Mouse (Mus musculus): ENCODE data around the gene Flnc.
"Not testable (repeated sequence)": the region's sequence is repeated elsewhere in the genome, so short reads cannot be mapped to it uniquely, and the experiment has no call there.

Flnc gene

GRCm38 (mm10) chr6:29433038-29433803 lies at the start of gene Flnc:
TSS of gene Flnc (plus strand) at chr6:29433256.
- DNase-seq (ENCODE audit: inconsistent ontology term): peak; percentile 89

DNA sequence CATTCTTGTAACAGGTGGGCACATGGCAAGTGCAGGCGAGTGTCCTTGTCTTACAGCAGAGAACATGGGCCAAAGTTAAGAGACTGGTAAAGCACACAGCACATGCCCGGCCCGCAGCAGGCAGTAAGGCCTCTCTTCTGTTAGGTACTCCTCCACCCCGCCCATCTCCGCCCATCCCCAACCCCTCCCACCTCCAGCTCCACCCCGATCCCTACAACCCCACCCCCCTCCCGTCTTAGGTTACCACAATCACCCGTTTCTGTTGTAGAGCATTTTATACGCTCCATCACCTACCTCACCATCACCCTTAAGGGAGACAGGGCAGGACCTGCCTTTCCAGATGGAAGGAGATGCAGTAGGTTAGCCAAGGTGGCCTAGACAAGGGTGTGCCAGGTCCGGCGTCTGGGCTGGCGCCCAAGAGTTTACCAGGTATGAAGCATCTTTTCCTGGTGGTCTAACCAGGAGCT lies 45.0 kb upstream of the Flnc start, which contains the start of gene Opn1sw:
Gene Opn1sw (minus strand): TSS at position 417 of the 467 bp plus-strand sequence.
- DNase-seq (ENCODE audit: inconsistent ontology term): peak; percentile 83

DNA sequence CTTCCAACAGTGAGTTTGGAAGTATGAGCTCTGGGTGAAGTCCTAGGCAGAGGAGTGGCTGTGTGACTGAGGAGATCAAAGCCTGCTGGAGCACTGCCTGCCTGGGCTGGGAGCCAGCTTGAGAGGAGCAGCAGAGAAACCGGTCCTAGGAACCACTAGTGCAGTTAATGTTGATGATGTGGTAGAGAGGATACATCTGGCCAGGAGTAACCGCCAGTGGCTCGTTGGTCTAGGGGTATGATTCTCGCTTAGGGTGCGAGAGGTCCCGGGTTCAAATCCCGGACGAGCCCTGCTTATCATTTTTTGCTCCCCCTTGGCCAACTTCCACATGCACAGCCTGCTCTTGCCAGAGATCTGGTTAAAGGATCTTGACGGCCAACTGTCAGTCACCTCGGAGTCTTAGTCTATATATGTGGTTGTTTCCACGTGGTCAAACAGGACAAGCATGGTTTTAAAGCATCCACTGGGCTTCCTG lies 44.4 kb upstream of the Flnc start:
- DNase-seq (ENCODE audit: inconsistent ontology term): peak; percentile 89

DNA sequence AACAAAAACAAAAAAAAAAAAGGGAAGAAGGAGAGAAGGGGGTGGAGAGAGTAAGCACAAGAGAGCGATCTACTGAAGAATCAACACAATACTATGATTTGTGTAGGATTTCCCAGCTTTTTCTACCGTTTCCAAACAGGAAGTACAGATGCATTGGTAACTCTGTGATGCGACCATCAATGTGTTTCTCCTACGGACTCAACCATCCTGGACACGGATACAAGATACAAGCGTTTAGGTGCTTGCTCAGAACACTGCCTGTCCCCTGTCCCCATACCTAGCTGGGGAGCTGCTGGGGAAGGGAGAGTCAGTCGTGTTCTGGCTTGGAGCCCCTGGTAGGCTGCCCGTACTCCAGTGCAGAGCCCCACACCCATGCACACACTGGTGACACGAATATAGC lies 43.6 kb upstream of the Flnc start:
- no peak for DNase-seq (ENCODE audit: inconsistent ontology term)

- not testable (repeated sequence) for DNase-seq (ENCODE audit: inconsistent ontology term)
Measured at GRCm38 (mm10) chr6:29390500-29390899, 42.6 kb upstream of the Flnc start.

- DNase-seq (ENCODE audit: inconsistent ontology term): not testable (repeated sequence)
Measured at GRCm38 (mm10) chr6:29391241-29391640, 41.8 kb upstream of the Flnc start.

DNA sequence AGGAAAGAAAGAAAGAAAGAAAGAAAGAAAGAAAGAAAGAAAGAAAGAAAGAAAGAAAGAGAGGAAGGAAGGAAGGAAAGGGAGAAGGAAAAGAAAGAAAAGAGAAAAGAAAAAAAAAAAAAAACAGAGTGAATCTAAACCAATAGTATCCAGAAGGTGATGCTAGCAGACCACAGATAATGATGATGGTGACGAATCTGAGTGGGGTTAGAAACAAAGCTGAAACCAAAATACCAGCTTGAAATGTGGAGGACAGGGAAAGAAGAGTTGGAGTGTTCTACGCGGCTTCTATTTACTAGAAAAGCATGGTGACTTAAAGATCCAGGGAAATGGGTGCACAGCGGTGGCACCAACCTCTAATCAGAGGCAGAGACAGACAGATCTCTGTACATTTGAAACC lies 41.3 kb upstream of the Flnc start:
- DNase-seq (ENCODE audit: inconsistent ontology term): no peak

DNA sequence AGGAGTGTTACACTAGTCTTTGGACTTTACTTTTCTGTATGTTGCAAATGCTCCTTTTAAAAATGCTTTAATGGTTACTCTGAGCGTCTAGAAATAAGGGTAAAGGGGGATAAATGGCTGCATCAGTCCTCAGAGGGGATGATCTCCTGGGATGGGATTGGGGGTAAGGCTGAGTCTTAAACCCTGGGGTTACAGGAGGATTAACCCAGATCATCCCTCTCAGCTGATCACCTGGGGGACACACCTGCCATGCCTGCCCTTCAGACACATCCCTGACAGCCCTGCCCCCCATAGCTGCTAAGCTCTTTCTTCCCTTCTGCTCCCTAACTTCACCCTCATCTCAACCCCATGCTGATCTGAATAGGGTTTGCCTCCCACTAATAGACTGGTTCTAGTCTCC lies 38.8 kb upstream of the Flnc start:
- no peak for DNase-seq (ENCODE audit: inconsistent ontology term)

- DNase-seq (ENCODE audit: inconsistent ontology term): peak; percentile 88
Measured at GRCm38 (mm10) chr6:29395910-29396713, 36.9 kb upstream of the Flnc start, which contains the start of gene Ccdc136. TSS of gene Ccdc136 (plus strand) at chr6:29396309.

DNA sequence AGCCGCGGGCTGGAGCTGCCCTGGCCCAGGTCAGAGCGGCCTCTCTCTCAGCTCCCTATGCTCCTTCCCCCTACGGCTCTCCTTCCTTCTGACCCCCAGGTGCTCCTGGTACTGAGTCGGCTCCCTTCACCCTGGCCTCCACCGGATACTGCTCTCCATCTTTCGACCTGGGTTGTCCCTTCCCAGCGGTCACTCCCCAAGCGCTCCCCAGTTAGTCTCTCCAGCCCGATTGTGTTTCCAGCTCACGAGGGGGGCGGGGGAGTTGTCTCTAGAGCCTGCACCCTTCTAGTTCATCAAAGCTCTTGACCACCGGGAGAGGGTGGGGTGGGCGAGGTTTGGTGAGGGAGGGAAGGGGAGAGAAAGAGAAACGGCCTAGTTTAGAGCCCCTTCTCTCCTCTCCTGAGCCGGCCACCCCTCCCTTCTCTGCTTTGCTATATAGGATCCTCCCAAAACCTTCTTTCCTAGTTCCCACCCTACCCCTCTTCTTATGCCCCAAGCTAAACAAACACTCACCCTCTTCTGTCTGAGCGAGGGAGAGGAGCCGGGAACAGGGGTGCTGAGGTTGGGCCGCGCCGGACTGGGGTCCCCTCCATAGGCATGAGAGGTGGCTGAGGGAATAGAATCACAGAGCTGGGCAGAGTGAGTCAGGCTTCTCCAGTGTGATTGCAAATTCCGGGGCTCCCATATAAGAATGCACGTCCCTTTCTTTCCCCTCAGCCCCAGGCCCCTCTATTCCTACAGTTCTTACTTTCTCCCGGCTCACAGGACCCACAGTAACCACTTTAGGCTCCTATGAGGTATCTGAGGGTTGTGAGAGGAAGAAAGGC lies 36.1 kb upstream of the Flnc start:
- DNase-seq (ENCODE audit: inconsistent ontology term): peak; percentile 42

- peak; percentile 71 for DNase-seq (ENCODE audit: inconsistent ontology term)
Measured at GRCm38 (mm10) chr6:29397575-29397974, 35.5 kb upstream of the Flnc start.

DNA sequence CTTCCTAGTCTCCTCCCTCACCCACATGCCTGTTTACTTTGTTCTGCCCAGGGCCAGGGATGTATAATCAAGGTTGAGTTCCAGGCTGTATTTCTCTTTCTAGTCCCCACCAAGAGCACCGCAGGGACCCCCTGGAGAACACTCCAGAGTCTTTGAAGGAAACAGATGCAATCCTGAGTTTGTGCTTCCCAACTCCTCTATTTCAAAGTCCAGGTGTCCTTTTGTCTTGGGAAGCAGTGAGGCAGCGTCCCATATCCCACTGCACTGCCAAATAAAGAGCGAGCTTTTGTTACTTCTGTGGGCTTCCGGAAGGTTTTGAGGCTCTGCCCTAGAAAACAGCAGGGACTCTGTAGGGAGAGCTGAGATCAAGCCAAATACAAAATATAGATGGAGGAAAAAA lies 33.2 kb upstream of the Flnc start:
- DNase-seq (ENCODE audit: inconsistent ontology term): no peak

DNA sequence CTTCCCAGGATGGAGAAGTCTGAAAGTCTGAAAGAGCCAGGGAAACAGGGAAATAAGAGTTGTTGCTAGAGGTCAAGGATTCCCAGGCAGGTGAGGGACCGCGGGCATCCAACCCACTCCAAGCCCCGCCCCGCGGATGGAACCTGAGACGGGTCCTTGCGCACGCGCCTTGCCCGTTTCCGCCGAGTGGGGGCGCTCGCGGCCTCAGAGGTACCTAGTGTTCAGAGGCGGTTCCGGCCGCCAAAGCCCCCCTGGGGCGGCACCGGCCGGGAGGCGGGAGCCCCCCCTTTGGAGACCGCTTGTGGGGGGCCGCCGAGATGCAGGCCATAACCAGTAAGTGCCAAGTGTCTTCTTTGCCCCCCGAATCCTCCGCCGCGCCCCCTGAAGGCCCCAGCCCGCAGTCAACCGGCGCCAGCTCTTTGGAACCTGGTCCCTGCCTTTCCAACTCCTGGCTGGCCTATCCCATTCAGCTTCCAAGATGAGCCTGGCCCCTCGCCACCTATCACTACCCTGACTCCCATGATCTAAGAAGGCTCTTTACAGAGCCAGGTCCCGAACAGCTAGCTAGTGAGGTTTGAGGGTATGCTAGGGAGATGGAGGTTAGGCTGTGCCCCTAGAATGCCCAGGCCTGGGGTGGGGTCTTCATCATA lies 30.2 kb upstream of the Flnc start:
- no peak for DNase-seq (ENCODE audit: inconsistent ontology term)

- DNase-seq (ENCODE audit: inconsistent ontology term): no peak
Measured at GRCm38 (mm10) chr6:29406412-29406811, 26.6 kb upstream of the Flnc start.

DNA sequence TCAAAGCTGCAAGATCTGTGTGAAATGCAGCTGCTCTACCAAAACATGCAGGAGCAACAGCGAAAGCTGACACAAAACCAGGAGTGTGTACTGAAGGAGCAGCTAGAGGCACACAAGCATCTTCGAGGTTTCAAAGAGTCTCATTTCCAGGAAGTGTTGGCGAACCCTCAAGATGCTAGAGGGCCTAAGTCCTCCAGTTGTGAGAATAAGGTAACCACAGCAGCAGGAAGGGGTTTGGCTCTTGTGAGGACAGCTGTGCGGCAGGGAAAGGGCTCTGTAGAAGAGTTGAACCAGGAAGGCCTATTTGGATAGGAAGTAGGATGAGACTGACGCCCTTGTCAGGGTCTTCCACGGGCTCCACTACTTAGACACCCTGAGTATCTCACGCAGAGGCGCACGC lies 17.6 kb upstream of the Flnc start:
- DNase-seq (ENCODE audit: inconsistent ontology term): no peak

GRCm38 (mm10) chr6:29420596-29420995 lies 12.5 kb upstream of the Flnc start:
- no peak for DNase-seq (ENCODE audit: inconsistent ontology term)

DNA sequence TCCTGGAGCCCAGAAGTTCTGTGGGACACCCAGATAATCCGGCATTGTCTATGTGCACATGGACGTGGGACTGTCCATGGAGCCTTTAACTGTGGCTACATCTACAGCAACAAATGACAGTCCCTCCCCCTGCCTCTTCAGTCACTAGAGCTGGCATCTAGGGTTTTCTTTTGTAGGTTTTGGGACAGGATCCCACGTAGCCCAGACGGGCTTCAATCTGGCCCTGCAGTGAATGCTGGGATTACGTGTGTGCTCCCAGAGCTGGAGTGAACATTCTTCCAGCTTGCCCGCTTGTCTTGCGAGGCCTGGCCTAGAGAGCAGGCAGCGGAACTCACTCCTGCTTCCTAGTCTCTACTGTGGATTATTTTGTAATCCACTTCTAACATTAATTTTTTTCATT lies 7.9 kb upstream of the Flnc start:
- DNase-seq (ENCODE audit: inconsistent ontology term): no peak

DNA sequence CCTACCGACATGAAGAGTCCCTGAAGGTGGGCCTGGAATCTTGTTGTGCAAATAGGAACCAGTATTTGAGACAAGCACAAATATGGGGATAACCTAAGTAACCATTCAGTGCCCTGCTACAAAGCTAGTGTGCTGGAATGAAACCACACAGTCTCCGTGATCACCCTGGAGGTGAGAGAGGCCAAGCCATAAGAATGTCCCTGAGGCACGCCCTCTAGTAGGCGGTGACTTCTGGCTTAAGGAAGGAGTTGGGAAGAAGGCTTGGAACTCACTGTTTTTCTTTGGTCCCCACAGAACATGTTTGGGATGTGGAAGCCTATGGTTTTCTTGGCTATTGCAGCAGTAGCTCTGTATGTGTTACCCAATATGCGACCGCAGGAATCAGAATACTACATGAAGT lies 6.7 kb upstream of the Flnc start:
- no peak for DNase-seq (ENCODE audit: inconsistent ontology term)

DNA sequence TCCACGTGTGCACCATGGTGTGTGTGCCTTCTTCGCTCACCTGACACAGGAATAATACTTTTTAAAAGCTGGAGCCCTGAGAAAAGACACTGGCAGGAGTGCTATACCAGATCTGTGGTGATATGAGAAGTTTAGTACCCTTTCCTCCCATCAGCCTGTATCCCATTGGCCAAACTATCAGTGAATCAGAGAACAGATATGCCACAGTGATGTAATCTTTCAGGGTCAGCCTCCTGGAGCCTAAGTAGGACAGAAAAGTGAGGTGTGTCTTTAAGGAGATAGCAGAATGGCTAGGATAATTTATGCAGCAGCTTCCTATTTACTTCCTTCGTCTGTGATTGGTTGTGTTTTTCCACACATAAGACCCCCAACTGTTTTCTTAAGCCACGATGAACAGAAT lies 4.9 kb upstream of the Flnc start:
- DNase-seq (ENCODE audit: inconsistent ontology term): peak; percentile 31

- peak; percentile 23 for DNase-seq (ENCODE audit: inconsistent ontology term)
Measured at GRCm38 (mm10) chr6:29430681-29431420, 2.2 kb upstream of the Flnc start.
